Mouse (Mus musculus) adrenal gland, postnatal 25 days (tissue): ENCODE data around the gene Slc16a8. TPM values are rescaled to one million over a fixed set of nuclear protein-coding genes. Genes with fewer than 3 reads are reported as not detected.

Experiments used
- DNase-seq: peaks from one replicate; pipeline ENCODE4 v3.0.0; 2021; ENCODE audit warnings: mixed read lengths
- total RNA-seq: library from RNA; stranded (reverse); gene quantifications from 2 replicates; pipeline ENCODE4 v1.2.3, GENCODE M21; 2021

The Slc16a8 gene
- total RNA-seq, 1 experiment from 2014 or later: not detected

GRCm38 (mm10) chr15:79216191-79216590 is 38.4 kb downstream of the Slc16a8 start:
- no peak for DNase-seq

GRCm38 (mm10) chr15:79213591-79213990 is 41.0 kb downstream of the Slc16a8 start:
- no peak for DNase-seq

- DNase-seq: no peak
Measured at GRCm38 (mm10) chr15:79212750-79213446, 41.7 kb downstream of the Slc16a8 start.

- no peak for DNase-seq
Measured at GRCm38 (mm10) chr15:79210357-79210756, 44.2 kb downstream of the Slc16a8 start.

DNA sequence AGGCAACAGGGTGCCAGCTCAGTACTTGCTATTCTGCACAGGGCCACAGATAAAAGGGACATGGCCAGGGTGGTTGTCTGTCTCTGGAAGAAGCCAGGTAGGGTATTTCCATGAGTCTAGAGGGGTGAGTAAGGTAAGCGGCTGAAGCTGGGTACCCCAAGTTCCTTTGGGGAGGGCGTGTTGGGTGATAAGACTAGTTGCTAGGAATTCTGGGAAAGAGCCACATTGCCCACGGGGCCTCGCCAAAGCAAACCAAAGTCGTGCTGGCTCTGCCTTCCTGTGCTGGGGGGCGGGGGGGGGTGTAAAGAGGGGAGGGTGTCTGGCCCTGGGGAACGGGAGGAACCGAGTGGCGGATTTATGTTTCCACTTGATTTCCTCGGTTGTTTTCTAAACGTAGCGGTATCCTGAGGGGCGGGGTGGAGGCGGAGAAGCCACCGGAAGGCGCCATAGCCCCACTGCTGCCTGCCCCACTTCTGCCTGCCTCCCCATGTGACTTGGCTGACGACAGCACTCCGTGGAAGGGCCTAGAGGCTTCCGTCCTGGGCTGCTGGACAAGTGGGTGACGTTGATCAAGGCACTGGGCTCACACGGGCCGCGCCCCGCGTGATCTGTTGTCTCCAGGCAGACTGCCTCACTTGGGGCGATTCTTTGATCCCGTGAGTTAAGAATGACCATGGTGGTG is 45.7 kb downstream of the Slc16a8 start:
- peak; percentile 28 for DNase-seq

GRCm38 (mm10) chr15:79208211-79208610 is 46.4 kb downstream of the Slc16a8 start:
- DNase-seq: no peak

GRCm38 (mm10) chr15:79202575-79202974 is 52.0 kb downstream of the Slc16a8 start:
- no peak for DNase-seq

- DNase-seq: no peak
Measured at GRCm38 (mm10) chr15:79201491-79202150, 52.9 kb downstream of the Slc16a8 start.

Other genes with a start within 250 kb of the Slc16a8 start
- gene H1f0, start 226.3 kb downstream of the Slc16a8 start, total RNA-seq: 159 and 217 TPM in 2 replicates
- gene Galr3, start 212.9 kb downstream of the Slc16a8 start, total RNA-seq: 0.39 TPM in 1 of 2 replicates, not detected in the other
- 20.4 and 27.4 TPM in 2 replicates for gene Ankrd54, start 191.9 kb downstream of the Slc16a8 start, total RNA-seq
- 150 and 151 TPM in 2 replicates for gene Eif3l, start 179.6 kb downstream of the Slc16a8 start, total RNA-seq
- gene Micall1, start 145.9 kb downstream of the Slc16a8 start, total RNA-seq: 42.9 and 57.5 TPM in 2 replicates
- 110 and 122 TPM in 2 replicates for gene Polr2f, start 113.8 kb downstream of the Slc16a8 start, total RNA-seq
- 6.3 and 7.2 TPM in 2 replicates for gene 1700088E04Rik, start 113.5 kb downstream of the Slc16a8 start, total RNA-seq
- 0.95 and 2.1 TPM in 2 replicates for gene Sox10, start 89.5 kb downstream of the Slc16a8 start, total RNA-seq
- gene Pick1, start 25.6 kb downstream of the Slc16a8 start, total RNA-seq: 20.8 and 26.1 TPM in 2 replicates
- not detected in 2 replicates for gene Gm49486, start 25.4 kb downstream of the Slc16a8 start, total RNA-seq
- gene Baiap2l2, start 30.8 kb upstream of the Slc16a8 start, total RNA-seq: not detected in 2 replicates
- gene Pla2g6, start 73.6 kb upstream of the Slc16a8 start, total RNA-seq: 28.4 and 31.9 TPM in 2 replicates
- gene Maff, start 91.9 kb upstream of the Slc16a8 start, total RNA-seq: 2.2 and 3.1 TPM in 2 replicates
- 47.1 and 54.5 TPM in 2 replicates for gene Tmem184b, start 148.8 kb upstream of the Slc16a8 start, total RNA-seq
- 92.0 and 115 TPM in 2 replicates for gene Csnk1e, start 200.8 kb upstream of the Slc16a8 start, total RNA-seq